Mouse (Mus musculus) adrenal gland, postnatal 0 days (tissue): ENCODE data around the gene Aig1. TPM values are rescaled to one million over a fixed set of nuclear protein-coding genes. Genes with fewer than 3 reads are reported as not detected.

Experiments
- polyA plus RNA-seq: library from polyadenylated mRNA; unstranded; fragments of >200 nt; fragmentation: Nextera tagmentation; extraction: Ambion mirVana; gene quantifications from 2 replicates; pipeline ENCODE4 v1.2.1, GENCODE M21; 2015

Gene Aig1
- polyA plus RNA-seq: 31.0 and 36.9 TPM in 2 replicates

DNA sequence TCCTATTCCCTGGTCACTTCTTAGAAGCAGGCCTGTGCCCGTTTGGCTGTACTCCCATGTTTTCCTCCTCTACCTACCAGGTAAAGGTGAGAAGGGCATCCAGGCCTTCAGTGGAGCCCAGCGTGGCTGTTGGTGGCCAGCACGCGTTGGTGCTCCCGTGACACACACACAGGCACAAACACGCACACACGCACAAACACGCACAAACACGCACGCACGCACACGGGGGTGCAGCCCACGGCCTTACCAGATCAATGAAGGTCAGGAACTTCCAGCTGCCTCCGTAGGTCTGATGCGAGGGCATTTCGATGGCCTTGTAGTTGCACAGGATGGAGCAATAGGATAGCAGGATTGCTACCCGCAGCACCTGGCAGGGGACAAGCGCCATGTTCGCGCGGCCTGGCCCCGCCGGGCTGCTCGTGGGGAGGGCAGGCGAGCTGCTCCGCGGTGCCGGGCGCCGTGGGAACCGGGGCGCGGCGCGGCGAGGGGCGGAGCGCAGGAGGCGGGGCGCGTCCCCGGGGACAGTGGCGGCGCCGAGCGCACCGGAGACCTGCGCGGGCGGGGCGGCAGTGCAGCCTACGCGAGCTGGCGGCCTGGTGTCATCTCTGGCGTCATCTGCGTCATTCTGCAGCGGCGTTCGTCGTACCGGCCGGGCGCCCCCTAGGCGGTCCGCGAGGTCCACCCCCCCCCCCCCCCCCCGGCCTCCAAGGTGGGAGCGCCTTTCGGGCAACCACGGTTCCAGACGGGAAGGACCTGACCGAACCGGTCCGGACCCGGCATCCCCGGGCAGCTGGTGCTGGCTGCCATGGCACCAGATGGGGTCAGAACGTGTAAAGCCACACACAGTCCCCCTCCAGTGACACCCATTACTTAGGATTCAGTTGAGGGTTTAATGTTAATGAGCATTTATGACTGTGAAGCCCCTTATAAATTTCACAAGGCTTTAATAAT, at the start of gene Aig1:
Aig1 (minus strand) TSS at position 610 of the 951 bp plus-strand sequence.

Other genes starting within 250 kb of the Aig1 start
- 5.6 and 5.8 TPM in 2 replicates for gene Hivep2, start 97.1 kb upstream of the Aig1 start, polyA plus RNA-seq